Mouse (Mus musculus) midbrain, embryonic 15.5 days (tissue): ENCODE measurements around the gene Fgfr2. TPM values are rescaled to one million over a fixed set of nuclear protein-coding genes. Genes with fewer than 3 reads are reported as not detected.

ENCODE experiments used
- ATAC-seq: fragments of 200-750 bp; cut with Nextera tagmentation; replicated peaks from 2 replicates; pipeline ENCODE4 v1.8.0; 2017; ENCODE audit warnings: moderate TSS enrichment
- H3K27ac ChIP-seq: fragments of 300-500 bp; sonication (generic); 2 replicates; pipeline ENCODE4 v1.5.1; 2015; ENCODE audit warnings: mild to moderate bottlenecking, inconsistent platforms
- H3K27me3 ChIP-seq: fragments of 300-500 bp; sonication (generic); replicated peaks from 2 replicates; pipeline ENCODE4 v1.6.1; 2015; ENCODE audit warnings: inconsistent platforms
- H3K36me3 ChIP-seq: fragments of 300-500 bp; sonication (generic); replicated peaks from 2 replicates; pipeline ENCODE4 v1.6.1; 2015; ENCODE audit warnings: inconsistent platforms
- H3K4me1 ChIP-seq: fragments of 300-500 bp; sonication (generic); 2 replicates; pipeline ENCODE4 v1.6.1; 2015; ENCODE audit warnings: inconsistent platforms
- H3K4me2 ChIP-seq: fragments of 300-500 bp; sonication (generic); 2 replicates; pipeline ENCODE4 v1.6.1; 2015; ENCODE audit warnings: inconsistent platforms, mild to moderate bottlenecking, moderate library complexity
- H3K4me3 ChIP-seq: fragments of 300-500 bp; sonication (generic); 2 replicates; pipeline ENCODE4 v1.5.1; 2015; ENCODE audit warnings: mild to moderate bottlenecking, inconsistent platforms
- H3K9ac ChIP-seq: fragments of 300-500 bp; sonication (generic); 2 replicates; pipeline ENCODE4 v1.6.1; 2015; ENCODE audit warnings: mild to moderate bottlenecking, inconsistent platforms
- H3K9me3 ChIP-seq: fragments of 300-500 bp; sonication (generic); 2 replicates; pipeline ENCODE4 v1.6.1; 2016; ENCODE audit warnings: inconsistent platforms
- WGBS: fragments of 180-500 bp; shearing (Covaris S2); methylation state at CpG from one replicate; pipeline ENCODE4 v1.1.7; 2015; ENCODE audit warnings: mixed read lengths; 5-methylcytosine and 5-hydroxymethylcytosine counted together
- polyA plus RNA-seq: library from polyadenylated mRNA; unstranded; fragments of >200 nt; fragmentation: Nextera tagmentation; extraction: Ambion mirVana; gene quantifications from 2 replicates; pipeline ENCODE4 v1.2.1, GENCODE M21; 2015

Fgfr2 gene
- polyA plus RNA-seq, 1 experiment from 2014 or later: 23.3 TPM

DNA sequence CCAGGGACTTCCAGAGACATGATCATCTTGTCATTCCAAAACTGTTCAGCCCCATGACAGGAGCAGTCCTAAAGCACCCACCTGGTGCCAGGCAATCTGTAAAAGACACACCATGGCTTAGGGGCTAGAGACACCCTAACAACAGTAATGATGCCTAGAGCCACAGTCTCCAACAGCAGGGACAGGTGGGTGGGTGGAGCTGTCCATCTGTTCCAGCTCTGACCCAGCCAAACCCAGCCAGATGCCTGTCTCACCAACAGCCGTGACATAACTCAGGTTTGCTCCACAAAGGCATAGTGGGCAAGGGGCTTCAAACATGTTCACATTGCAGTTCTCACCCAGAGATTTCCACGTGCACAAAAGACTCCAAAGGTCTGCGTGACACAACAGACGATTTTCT, 841.4 kb downstream of the Fgfr2 start:
- no peaks in the 10 kb centered on the region for H3K9me3 ChIP-seq
- H3K9ac ChIP-seq: no peak overlapping the region
- H3K4me1 ChIP-seq: peaks cover 30% of the 10 kb centered on the region
- no peaks in the 10 kb centered on the region for H3K27me3 ChIP-seq
- 70% methylated on average over 4 of the region's 4 CpGs for WGBS
- no peaks in the 10 kb centered on the region for H3K36me3 ChIP-seq
- no peak overlapping the region for H3K4me3 ChIP-seq
- H3K4me2 ChIP-seq: no peak overlapping the region
- ATAC-seq: no peak
- H3K27ac ChIP-seq: no peak overlapping the region

DNA sequence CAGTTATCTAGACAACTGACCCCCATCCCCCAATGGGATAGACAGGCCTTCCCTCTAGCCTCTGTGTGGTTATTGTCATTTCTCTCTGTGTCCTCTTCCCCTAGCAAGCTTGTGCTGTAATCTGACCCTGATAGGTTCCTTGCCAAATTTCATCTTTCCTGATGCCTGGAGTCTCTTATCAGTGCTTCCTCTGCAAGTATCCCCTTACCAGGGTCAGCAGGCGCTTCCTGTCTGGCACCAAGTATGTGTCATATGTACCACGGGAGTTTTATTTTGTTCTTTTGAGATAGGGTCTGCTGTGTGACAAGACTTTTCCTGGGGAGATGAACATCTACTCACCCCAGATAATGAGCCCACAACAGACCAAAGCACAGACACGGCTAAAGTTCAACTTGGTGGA, 844.5 kb downstream of the Fgfr2 start:
- Histone ChIP-seq H3K4me2 (no peak overlapping the region), H3K9me3 (no peaks in the 10 kb centered on the region), H3K4me3 (no peak overlapping the region), H3K36me3 (no peaks in the 10 kb centered on the region), H3K27me3 (no peaks in the 10 kb centered on the region), H3K9ac (no peak overlapping the region), H3K27ac (no peak overlapping the region), H3K4me1 (peaks cover 16% of the 10 kb centered on the region; the same call in 1 of the 2 replicates)
- WGBS: 93% methylated on average over 3 of the region's 3 CpGs
- ATAC-seq: no peak

DNA sequence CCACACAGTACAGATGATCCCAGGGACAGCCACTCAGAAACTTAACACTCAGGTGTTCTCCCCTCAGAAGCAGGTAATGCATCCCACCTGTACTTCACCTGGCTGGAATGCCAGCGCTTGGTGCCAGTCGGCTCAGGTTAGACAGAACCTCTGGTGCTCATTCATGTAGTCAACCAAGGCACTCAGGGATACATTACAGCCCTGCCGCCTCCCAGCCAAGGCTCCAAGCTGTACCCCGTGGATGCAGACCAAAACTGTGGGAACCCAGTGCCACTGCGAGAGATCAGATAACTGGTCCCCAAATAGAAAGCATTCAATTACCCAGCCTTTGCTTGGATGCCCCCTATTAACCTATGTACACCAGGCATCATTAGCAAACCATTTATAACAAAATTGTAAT, 846.9 kb downstream of the Fgfr2 start:
- WGBS: 77% methylated on average over 5 of the region's 5 CpGs
- Histone ChIP-seq H3K4me2 (no peak overlapping the region), H3K27ac (no peak overlapping the region)

DNA sequence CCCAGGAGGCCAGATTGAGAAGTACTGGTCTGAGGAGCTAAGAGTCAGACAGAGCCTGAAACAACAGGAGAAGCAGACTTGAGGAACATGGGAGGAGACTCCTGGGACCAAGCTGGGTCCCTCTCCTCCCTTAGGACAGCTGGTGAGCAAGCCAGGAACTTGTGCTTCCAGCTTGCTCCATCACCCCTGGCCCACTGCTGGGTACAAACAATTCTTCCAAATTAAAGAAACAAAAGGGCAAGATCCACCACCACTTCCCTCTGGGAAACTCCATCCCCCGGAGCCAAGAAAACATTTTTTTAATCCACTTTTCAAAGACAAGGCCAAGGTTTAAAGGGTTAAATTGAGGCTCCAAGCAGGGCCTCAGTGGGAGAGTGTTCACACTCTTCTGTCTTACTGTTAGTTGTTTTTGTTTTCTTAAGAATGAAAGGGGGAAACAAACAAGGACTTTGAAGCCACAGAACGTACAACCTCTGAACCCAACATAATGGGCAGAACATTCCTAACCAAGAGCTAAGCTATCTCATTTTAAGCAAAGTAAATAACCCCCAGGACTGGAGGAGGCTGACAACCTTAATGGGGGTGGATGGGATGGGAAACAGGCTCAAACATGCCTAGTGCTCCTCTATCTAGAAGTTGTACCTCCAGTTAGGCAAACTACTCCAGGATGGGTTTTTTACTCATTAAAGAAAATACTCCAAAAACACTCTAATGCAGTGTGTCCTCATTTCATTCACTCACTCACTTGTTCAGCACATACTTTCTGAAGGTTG, 849.2 kb downstream of the Fgfr2 start:
- no peak overlapping the region for H3K4me3 ChIP-seq
- no peak for ATAC-seq
- no peak overlapping the region for H3K4me2 ChIP-seq
- H3K9me3 ChIP-seq: no peaks in the 10 kb centered on the region
- H3K27me3 ChIP-seq: no peaks in the 10 kb centered on the region
- no peak overlapping the region for H3K27ac ChIP-seq
- WGBS: 42% methylated on average over 2 of the region's 2 CpGs
- H3K4me1 ChIP-seq: peaks cover 16% of the 10 kb centered on the region; the same call in 1 of the 2 replicates
- no peak overlapping the region for H3K9ac ChIP-seq
- H3K36me3 ChIP-seq: no peaks in the 10 kb centered on the region

More for the DNA sequence above, 846.9 kb downstream of the Fgfr2 start:
- H3K9me3 ChIP-seq: no peaks in the 10 kb centered on the region
- no peak overlapping the region for H3K4me3 ChIP-seq
- ATAC-seq: 0 out of 2 replicates have a peak, but pooled peaks have one; percentile 42
- no peak overlapping the region for H3K9ac ChIP-seq
- no peaks in the 10 kb centered on the region for H3K36me3 ChIP-seq
- no peaks in the 10 kb centered on the region for H3K27me3 ChIP-seq
- peaks cover 16% of the 10 kb centered on the region; the same call in 1 of the 2 replicates for H3K4me1 ChIP-seq

DNA sequence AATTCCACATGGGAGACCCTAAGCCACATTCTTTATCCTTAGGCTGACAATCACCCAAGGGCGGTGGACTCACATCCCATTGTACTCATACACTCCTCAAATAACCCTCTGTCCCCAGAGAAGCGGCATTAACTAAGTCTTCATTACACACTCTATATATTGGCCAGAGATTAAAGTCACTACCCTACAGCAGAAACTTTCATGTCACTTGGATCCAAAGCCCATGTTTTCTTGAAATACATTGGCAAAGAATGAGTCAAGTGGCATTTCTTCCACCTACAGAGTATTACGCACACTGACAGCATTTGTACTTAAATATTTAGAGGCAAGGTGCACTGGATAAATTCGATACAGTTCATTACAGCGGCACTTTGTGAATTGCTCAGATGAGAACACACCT, 850.2 kb downstream of the Fgfr2 start:
- Histone ChIP-seq H3K9ac (no peak overlapping the region), H3K4me1 (peaks cover 16% of the 10 kb centered on the region; the same call in 1 of the 2 replicates), H3K4me2 (no peak overlapping the region), H3K9me3 (no peaks in the 10 kb centered on the region), H3K4me3 (no peak overlapping the region), H3K36me3 (no peaks in the 10 kb centered on the region), H3K27me3 (no peaks in the 10 kb centered on the region), H3K27ac (no peak overlapping the region)
- ATAC-seq: no peak
- WGBS: 97% methylated on average over 5 of the region's 5 CpGs

DNA sequence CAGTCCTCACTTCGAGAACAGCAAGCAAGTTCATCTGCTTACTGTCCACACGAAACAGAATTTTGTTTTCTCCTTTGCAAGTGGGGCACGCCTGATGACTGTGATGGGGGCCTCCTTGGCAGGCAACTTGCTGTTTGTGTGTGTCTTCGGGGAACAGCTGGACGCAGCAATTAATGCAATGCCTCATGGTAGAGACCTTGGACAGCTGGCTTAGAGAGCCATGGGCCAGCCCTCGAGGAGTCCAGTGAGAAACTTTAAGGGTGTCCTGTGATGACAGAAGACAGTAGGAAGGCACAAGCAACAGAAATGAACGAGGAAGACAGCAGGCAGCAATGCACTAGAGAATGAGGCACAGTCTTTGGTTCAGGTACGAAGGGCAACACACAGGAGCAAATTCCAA, 852.8 kb downstream of the Fgfr2 start:
- H3K9ac ChIP-seq: no peak overlapping the region
- no peaks in the 10 kb centered on the region for H3K9me3 ChIP-seq
- ATAC-seq: no peak
- WGBS: 90% methylated on average over 8 of the region's 8 CpGs
- no peaks in the 10 kb centered on the region; the same call in 1 of the 2 replicates for H3K4me1 ChIP-seq
- no peak overlapping the region for H3K4me3 ChIP-seq
- no peak overlapping the region for H3K27ac ChIP-seq
- H3K4me2 ChIP-seq: no peak overlapping the region
- no peaks in the 10 kb centered on the region for H3K27me3 ChIP-seq
- no peaks in the 10 kb centered on the region for H3K36me3 ChIP-seq

DNA sequence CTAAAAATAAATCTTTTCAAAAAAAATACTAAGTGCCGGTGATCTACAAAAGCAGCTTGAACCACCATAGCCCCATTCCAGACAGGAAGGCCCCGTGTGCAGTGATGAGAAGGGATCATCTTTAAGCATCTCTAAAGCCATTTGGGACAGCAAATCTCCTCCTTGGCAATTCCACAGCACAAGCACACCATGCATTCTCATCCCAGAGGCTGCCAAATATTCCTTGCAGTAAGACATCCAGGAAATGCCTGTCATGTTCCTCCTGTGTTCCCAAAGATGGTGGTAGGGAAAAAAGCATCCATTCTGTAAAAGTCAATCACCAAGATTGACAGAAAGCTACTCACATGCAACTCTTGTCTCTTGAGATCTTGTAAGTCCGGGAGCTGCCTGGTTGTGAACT, 853.5 kb downstream of the Fgfr2 start:
- H3K36me3 ChIP-seq: no peaks in the 10 kb centered on the region
- H3K27ac ChIP-seq: no peak overlapping the region
- no peak overlapping the region for H3K4me3 ChIP-seq
- ATAC-seq: no peak
- H3K9ac ChIP-seq: no peak overlapping the region
- WGBS: 80% methylated on average over 3 of the region's 3 CpGs
- no peak overlapping the region for H3K4me2 ChIP-seq
- H3K9me3 ChIP-seq: no peaks in the 10 kb centered on the region
- H3K4me1 ChIP-seq: peaks cover 3% of the 10 kb centered on the region; the same call in 1 of the 2 replicates
- no peaks in the 10 kb centered on the region for H3K27me3 ChIP-seq

DNA sequence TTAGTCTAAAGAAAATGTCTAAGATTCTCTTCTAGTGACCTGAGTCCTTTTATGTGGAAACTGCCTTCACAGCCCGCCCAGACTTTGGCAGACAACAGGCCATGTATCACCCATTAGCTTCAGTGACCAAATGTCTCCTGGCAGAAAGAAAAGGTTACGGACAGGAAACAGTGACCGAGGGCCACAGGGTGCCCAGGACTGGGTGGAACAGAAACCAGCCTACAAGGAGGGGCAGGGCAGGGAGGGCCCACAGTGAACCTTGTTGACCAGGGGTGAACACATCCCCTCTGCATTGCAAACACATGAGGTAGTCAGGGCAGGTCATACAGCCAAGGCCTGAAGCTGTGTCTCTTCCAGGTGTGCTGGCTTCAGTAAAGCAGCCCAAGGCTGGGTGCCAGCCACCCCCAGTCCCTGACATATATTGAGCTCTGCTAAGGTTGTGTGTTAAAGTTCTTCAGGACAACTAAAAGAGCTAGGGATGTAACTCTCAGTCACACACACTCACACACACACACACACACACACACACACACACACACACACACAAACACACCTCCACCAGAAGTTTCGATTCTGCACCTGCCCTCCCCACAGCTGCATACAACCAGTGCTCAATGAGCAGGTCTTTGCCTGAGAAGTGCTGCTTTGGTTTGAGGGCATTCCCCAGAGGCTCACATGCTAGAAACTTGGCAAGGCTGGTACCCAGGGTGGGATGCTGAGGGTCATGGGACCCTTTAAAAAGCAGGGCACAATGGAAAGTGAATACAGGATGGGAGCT, 855.2 kb downstream of the Fgfr2 start:
- H3K4me2 ChIP-seq: no peak overlapping the region
- H3K9ac ChIP-seq: no peak overlapping the region
- H3K27ac ChIP-seq: no peak overlapping the region
- no peaks in the 10 kb centered on the region for H3K9me3 ChIP-seq
- H3K4me1 ChIP-seq: peaks cover 9% of the 10 kb centered on the region
- no peak overlapping the region for H3K4me3 ChIP-seq
- 92% methylated on average over 4 of the region's 4 CpGs for WGBS
- no peak for ATAC-seq
- no peaks in the 10 kb centered on the region for H3K36me3 ChIP-seq
- H3K27me3 ChIP-seq: no peaks in the 10 kb centered on the region

DNA sequence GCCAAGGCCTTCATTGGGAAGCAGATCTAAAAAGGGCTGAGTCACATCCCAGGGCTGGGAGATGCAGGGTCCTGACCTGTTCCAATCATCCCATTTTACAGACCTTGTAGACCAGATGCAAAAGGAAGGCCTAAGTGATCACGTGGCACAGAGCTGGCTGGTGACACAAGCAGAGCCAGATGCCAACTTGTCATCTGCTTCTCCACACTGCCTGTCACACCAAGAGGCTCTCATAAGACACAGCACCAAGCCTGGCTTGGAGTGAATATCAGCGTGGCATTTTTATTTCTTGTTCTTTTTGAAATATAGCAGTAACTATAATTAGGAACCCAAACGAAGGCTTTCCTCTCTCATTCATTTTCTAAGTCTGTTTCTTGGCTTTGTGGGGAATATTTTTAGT, 858.4 kb downstream of the Fgfr2 start:
- H3K27ac ChIP-seq: 0 out of 2 replicates have a peak overlapping the region, but pooled peaks have one; percentile 3
- no peak for ATAC-seq
- no peaks in the 10 kb centered on the region for H3K36me3 ChIP-seq
- H3K4me1 ChIP-seq: peaks cover 12% of the 10 kb centered on the region
- no peaks in the 10 kb centered on the region for H3K27me3 ChIP-seq
- no peak overlapping the region for H3K4me3 ChIP-seq
- H3K9me3 ChIP-seq: no peaks in the 10 kb centered on the region
- 64% methylated on average over 3 of the region's 3 CpGs for WGBS
- no peak overlapping the region for H3K9ac ChIP-seq
- no peak overlapping the region for H3K4me2 ChIP-seq

DNA sequence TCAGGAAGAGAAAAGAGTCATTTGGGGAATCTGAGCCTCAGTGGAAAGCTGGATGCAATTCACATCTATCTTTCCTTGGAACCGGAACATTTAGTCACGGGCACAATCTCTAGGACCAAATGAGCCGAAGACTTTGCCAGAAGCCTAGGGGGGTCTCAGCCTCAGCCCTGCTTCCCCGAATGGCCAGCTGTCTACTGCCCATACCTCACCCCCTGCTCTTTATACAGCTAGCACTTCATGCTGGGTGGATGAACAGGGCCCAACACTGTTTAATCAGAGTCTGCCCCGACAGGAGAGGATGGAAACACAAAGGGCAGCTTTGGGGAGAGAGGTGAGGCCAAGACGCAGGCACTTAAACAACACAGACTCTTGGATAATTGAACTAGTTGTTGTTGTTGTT, 860.0 kb downstream of the Fgfr2 start:
- Histone ChIP-seq H3K4me2 (no peak overlapping the region), H3K36me3 (no peaks in the 10 kb centered on the region), H3K9me3 (no peaks in the 10 kb centered on the region), H3K9ac (no peak overlapping the region), H3K27me3 (no peaks in the 10 kb centered on the region), H3K4me1 (peaks cover 12% of the 10 kb centered on the region), H3K4me3 (no peak overlapping the region), H3K27ac (peak overlapping the region; percentile 28; the same call in 1 of the 2 replicates)
- ATAC-seq: no peak; the same call in 1 of the 2 replicates
- 22% methylated on average over 6 of the region's 6 CpGs for WGBS

DNA sequence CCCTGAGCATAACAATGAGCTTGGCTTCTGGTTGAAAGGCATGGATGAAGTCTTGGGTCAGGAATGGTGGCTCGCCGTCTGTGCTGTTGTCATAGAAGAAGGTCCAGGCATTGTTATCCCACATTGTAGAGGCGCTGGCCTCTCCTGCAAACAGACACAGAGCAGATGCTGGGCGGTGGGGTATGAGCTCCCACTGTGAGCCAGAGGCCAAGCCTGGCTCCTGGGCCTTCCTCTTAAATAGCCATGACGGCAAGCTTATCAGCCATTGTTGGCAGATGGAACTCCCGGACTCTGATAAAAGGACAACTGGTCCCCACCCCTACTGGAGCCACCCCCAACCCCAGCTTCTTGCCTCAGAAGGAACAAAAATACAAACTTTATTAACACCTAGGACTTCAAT, 860.5 kb downstream of the Fgfr2 start:
- Histone ChIP-seq H3K36me3 (no peaks in the 10 kb centered on the region), H3K4me3 (no peak overlapping the region), H3K9me3 (no peaks in the 10 kb centered on the region), H3K27me3 (no peaks in the 10 kb centered on the region), H3K4me2 (no peak overlapping the region), H3K4me1 (peaks cover 12% of the 10 kb centered on the region), H3K27ac (peak overlapping the region; percentile 28; the same call in 1 of the 2 replicates), H3K9ac (no peak overlapping the region)
- ATAC-seq: peak; percentile 71; the same call in 1 of the 2 replicates
- WGBS: 15% methylated on average over 6 of the region's 6 CpGs

DNA sequence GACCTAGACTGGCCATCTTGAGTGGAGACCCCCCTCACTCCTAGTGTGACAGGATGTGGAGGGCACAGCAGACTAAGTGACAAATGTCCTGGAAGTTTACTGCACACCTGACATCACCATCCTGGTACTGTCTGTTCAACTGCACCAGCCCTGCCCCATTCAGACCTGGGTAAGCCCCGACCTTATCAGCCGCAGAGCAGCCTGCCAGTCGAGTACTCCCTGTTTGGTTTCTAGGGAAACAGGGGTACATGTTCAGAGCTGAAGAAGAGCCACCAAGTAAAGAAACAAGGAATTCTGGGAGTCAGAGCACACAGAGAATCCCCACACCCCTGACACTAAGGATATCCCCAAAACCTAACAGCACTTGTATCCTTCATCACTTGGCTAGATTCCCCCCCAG, 861.3 kb downstream of the Fgfr2 start:
- Histone ChIP-seq H3K9ac (no peak overlapping the region), H3K27ac (no peak overlapping the region), H3K36me3 (no peaks in the 10 kb centered on the region), H3K27me3 (no peaks in the 10 kb centered on the region), H3K4me2 (no peak overlapping the region), H3K4me1 (peaks cover 12% of the 10 kb centered on the region), H3K9me3 (no peaks in the 10 kb centered on the region), H3K4me3 (no peak overlapping the region)
- ATAC-seq: no peak
- WGBS: 45% methylated on average over 3 of the region's 3 CpGs
